Comparison of ENCODE assay signal across 13 mouse cellular contexts in the genomic region with DNA sequence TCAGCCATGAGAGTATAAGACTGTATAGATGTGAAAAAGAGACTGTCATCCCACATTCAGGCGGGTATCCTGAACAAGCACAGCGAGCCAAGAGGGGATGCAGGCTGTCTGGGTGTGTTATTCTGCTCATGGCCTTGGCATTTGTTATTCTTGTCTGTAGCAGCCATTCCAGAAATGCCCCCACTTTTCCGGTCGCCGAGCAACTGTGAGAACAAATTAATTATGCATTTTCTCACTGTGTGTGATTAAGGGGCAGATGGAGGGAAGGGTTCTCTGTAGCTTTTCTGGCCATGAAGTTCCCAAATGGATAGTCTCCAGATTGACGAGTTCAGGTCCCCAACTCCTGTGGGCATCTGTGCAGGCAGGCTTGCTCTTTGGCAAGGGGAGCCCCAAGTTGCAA. TPM values are rescaled to one million over a fixed set of nuclear protein-coding genes. Genes with fewer than 3 reads are reported as not detected.
DNase-seq lines count a peak whose midpoint lies in the region; ATAC-seq and TF ChIP-seq lines count a peak whose summit lies in the region.
"Had no signal": no experiment of that assay in that cellular context is flagged by ENCODE, and none has a peak within 500 bp of the region (broad histone marks: within the 10 kb centered on the region; RNA-seq: fewer than 3 reads in every experiment).

No protein-coding gene starts in this region.

- no peak overlapping the region for H3K4me3 ChIP-seq in forebrain, postnatal 0 days (ENCODE audit: low read depth, low read length)
- H3K4me3 ChIP-seq in intestine, embryonic 16.5 days (ENCODE audit: low read length) = no peak overlapping the region
- H3K4me3 ChIP-seq: embryonic facial prominence, embryonic 15.5 days; heart, adult 2 months had no signal

- no peak for TF ChIP-seq CTCF in forebrain, postnatal 0 days (IDR thresholded peaks at IDR 0.05; ENCODE audit: low read depth)

- H3K9me3 ChIP-seq in forebrain, postnatal 0 days (ENCODE audit: low read length) = no peaks in the 10 kb centered on the region
- no peaks in the 10 kb centered on the region for H3K9me3 ChIP-seq in intestine, embryonic 16.5 days (ENCODE audit: control insufficient read depth, low read length)
- H3K9me3 ChIP-seq: embryonic facial prominence, embryonic 15.5 days had no signal

- peak overlapping the region; percentile 6; the same call in 1 of the 2 replicates for H3K27ac ChIP-seq in forebrain, postnatal 0 days (ENCODE audit: low read depth, low read length)
- H3K27ac ChIP-seq in intestine, embryonic 16.5 days (ENCODE audit: low read length) = no peak overlapping the region
- H3K27ac ChIP-seq: embryonic facial prominence, embryonic 15.5 days; heart, adult 2 months had no signal

- no peak overlapping the region for H3K9ac ChIP-seq in forebrain, postnatal 0 days
- no peak overlapping the region for H3K9ac ChIP-seq in intestine, embryonic 16.5 days (ENCODE audit: low read depth, low read length)
- H3K9ac ChIP-seq: embryonic facial prominence, embryonic 15.5 days had no signal

- H3K4me1 ChIP-seq in forebrain, postnatal 0 days (ENCODE audit: insufficient read depth) = no peaks in the 10 kb centered on the region
- H3K4me1 ChIP-seq in intestine, embryonic 16.5 days (ENCODE audit: control insufficient read depth, insufficient read depth, low read length) = no peaks in the 10 kb centered on the region
- H3K4me1 ChIP-seq: embryonic facial prominence, embryonic 15.5 days had no signal

- ATAC-seq in forebrain, postnatal 0 days = peak; percentile 94
- ATAC-seq in granulocyte monocyte progenitor cell, adult 5-6 weeks (replicated peaks; ENCODE audit: poor library complexity, severe bottlenecking) = no peak
- no peak for ATAC-seq in intestine, embryonic 16.5 days
- ATAC-seq: Patski had no signal

- peak; percentile 30 for DNase-seq in retina, postnatal 1 day
- DNase-seq in retina, embryonic 14.5 days (ENCODE audit: low spot score) = no peak
- DNase-seq in forebrain, postnatal 0 days = peak; percentile 67
- DNase-seq in layer of hippocampus, adult 9-10 months (ENCODE audit: low spot score) = peak; percentile 63
- no peak for DNase-seq in lung, postnatal 4 days
- DNase-seq: adrenal gland, adult 2 months; heart, adult 2 months; thymus, postnatal 4 days had no signal

- 11% methylated on average over 6 of the region's 6 CpGs for WGBS in forebrain, postnatal 0 days
- 78% methylated on average over 6 of the region's 6 CpGs for WGBS in intestine, embryonic 16.5 days

- H3K27me3 ChIP-seq in forebrain, postnatal 0 days (ENCODE audit: insufficient read depth, low read length) = no peaks in the 10 kb centered on the region
- H3K27me3 ChIP-seq in intestine, embryonic 16.5 days (replicated peaks; ENCODE audit: control insufficient read depth, insufficient read depth, low read length) = no peaks in the 10 kb centered on the region
- H3K27me3 ChIP-seq: CH12.LX; embryonic facial prominence, embryonic 15.5 days; Patski had no signal

- H3K4me2 ChIP-seq in forebrain, postnatal 0 days (ENCODE audit: low read depth) = no peak overlapping the region
- no peak overlapping the region for H3K4me2 ChIP-seq in intestine, embryonic 16.5 days (ENCODE audit: low read depth, low read length)
- H3K4me2 ChIP-seq: embryonic facial prominence, embryonic 15.5 days had no signal

- no peaks in the 10 kb centered on the region for H3K36me3 ChIP-seq in forebrain, postnatal 0 days (ENCODE audit: insufficient read depth)
- no peaks in the 10 kb centered on the region for H3K36me3 ChIP-seq in intestine, embryonic 16.5 days (ENCODE audit: control insufficient read depth, insufficient read depth, low read length)
- H3K36me3 ChIP-seq: embryonic facial prominence, embryonic 15.5 days had no signal

RNA-seq across cellular contexts. Expression of gene Adck1, which starts 28.5 kb away (rescaled TPM):
- 40.5 and 41.4 TPM in 2 replicates for total RNA-seq in forebrain, postnatal 0 days (2014; rRNA removed)
- 39.6 and 43.9 TPM in 2 replicates for polyA plus RNA-seq in forebrain, postnatal 0 days (2015; fragmentation: Nextera tagmentation; extraction: Ambion mirVana)
- total RNA-seq in granulocyte monocyte progenitor cell, adult 5-6 weeks (2014; fragmentation: Nextera tagmentation) = 13.8 and 17.2 TPM in 2 replicates
- total RNA-seq in granulocyte monocyte progenitor cell, adult 5-6 weeks (2017) = 20.3 and 29.4 TPM in 2 replicates
- 19.0 and 19.3 TPM in 2 replicates for polyA plus RNA-seq in intestine, embryonic 16.5 days (2015; fragmentation: Nextera tagmentation; extraction: Ambion mirVana)

Comparison
In these comparisons a context has a peak if more than half of its experiments do, and no peak if none do; other contexts are left out.
1. DNase-seq: peak in retina, postnatal 1 day (single experiment), forebrain, postnatal 0 days (single experiment) and layer of hippocampus, adult 9-10 months (single experiment); none in retina, embryonic 14.5 days (single experiment) and lung, postnatal 4 days (0 of 2).